Mouse (Mus musculus): ENCODE results near the gene Vgf.

Vgf gene

GRCm38 (mm10) chr5:137026092-137026491 lies at the start of gene Vgf:
TSS of gene Vgf (plus strand) at chr5:137026392.
- DNase-seq (ENCODE audit: low read depth, low spot score) = no peak

GRCm38 (mm10) chr5:136977769-136978168 lies 48.4 kb upstream of the Vgf start:
- no peak for DNase-seq (ENCODE audit: low read depth, low spot score)

DNA sequence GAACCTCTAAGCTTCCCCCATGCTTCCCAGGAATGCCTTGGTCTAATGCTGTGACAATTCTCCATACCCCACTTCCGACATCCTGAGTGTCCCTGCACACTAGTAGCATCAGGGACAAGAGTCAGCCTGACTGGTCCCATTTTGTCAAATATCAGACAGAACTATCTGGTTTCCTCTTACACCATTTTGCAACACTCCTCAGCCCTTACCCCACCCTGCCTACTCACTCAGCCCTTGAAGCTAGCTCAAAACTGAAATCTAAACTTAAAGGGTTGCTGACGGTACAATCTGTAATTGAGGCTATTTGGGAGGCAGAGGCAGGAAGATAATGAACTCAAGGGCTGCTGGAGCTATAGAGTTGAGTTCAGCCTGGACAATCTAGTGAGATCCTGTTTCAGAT lies 46.4 kb upstream of the Vgf start:
- no peak for DNase-seq (ENCODE audit: low read depth, low spot score)

DNA sequence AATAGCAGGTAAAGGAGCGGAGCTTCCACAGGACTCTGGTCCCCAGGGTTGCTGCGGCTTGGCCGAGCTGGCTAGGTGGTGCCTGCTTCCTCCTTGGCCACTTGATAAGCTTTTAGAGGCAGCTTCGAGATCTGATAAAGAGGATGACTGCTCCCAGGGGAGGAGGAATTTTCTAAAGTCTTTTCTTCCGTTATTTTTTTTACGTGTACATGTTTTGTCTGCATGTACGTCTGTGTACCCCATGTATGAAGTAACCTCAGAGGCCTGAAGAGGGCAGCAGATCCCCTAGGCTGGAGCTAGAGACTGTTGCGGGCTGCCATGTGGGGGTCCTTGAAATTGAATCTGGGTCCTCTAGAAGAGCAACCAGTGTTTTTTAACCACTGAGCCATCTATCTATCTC lies 45.2 kb upstream of the Vgf start:
- no peak for DNase-seq (ENCODE audit: low read depth, low spot score)

- DNase-seq (ENCODE audit: low read depth, low spot score) = no peak
Observed at GRCm38 (mm10) chr5:136982338-136982930, 43.8 kb upstream of the Vgf start.

- no peak for DNase-seq (ENCODE audit: low read depth, low spot score)
Observed at GRCm38 (mm10) chr5:136984828-136985227, 41.4 kb upstream of the Vgf start.

GRCm38 (mm10) chr5:136986695-136987137 lies 39.5 kb upstream of the Vgf start, which contains the start of gene Plod3:
TSS of gene Plod3 (plus strand) at chr5:136987019.
- peak; percentile 99 for DNase-seq (ENCODE audit: low read depth, low spot score)

GRCm38 (mm10) chr5:136987138-136987933 lies 38.9 kb upstream of the Vgf start:
- DNase-seq (ENCODE audit: low read depth, low spot score) = peak; percentile 57

DNA sequence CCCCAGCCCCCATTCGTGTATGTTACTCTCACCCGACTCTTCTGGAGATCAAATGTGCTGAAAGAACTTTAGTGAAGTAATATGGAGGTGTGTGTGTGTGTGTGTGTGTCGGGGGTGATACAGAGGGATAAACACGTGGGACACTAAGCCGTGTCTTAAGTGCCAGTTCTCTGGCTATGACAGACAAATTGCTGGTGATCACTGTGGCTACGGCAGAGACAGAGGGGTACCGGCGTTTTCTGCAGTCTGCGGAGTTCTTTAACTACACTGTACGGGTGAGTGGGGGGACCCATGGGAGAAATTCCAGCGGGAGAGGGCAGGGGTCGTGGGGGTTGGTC lies 38.3 kb upstream of the Vgf start, which contains the start of gene Znhit1:
Znhit1 (minus strand) TSS at position 88 of the 338 bp plus-strand sequence.
- DNase-seq (ENCODE audit: low read depth, low spot score) = no peak

GRCm38 (mm10) chr5:136988420-136988819 lies 37.8 kb upstream of the Vgf start:
- DNase-seq (ENCODE audit: low read depth, low spot score) = no peak

DNA sequence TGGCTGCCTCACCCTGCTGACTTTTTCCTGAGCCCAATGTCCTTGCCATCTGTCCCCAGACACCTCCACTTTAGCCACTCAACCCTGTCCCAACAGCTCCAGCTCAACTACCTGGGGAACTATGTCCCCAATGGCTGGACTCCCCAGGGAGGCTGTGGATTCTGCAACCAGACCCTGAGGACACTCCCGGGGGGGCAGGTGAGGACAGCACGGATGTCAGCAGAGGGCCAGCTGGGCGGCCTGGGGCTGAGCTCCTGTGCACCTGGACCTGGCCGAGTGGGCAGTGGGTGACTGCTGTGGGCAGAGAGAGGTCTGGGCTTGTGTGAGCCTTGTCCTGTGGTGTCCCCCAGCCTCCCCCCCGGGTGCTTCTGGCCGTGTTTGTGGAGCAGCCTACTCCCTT lies 36.4 kb upstream of the Vgf start:
- no peak for DNase-seq (ENCODE audit: low read depth, low spot score)

GRCm38 (mm10) chr5:136999449-136999848 lies 26.7 kb upstream of the Vgf start:
- DNase-seq (ENCODE audit: low read depth, low spot score) = no peak

GRCm38 (mm10) chr5:137000612-137001011 lies 25.6 kb upstream of the Vgf start:
- DNase-seq (ENCODE audit: low read depth, low spot score) = no peak

- no peak for DNase-seq (ENCODE audit: low read depth, low spot score)
Observed at GRCm38 (mm10) chr5:137007276-137007675, 18.9 kb upstream of the Vgf start.

DNA sequence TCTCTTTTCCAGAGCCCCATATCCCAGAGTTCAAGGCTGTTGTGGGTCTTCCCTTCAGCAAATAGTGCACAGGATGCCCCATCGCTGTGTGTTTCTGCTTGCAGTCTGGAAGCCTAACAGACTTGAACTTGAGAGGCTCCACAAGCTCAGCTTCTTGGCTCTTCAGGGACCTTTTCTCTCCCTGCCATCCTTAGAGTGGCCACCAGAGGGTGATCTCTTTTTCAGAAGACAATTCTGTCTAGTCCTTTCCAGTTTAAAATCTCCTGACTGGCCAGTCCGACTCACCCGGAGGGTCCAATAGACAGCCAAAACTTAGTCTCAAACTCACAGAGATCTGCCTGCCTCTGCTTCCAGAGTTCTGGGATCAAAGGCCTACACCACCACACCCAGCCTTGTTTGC lies 16.2 kb upstream of the Vgf start:
- DNase-seq (ENCODE audit: low read depth, low spot score) = no peak

DNA sequence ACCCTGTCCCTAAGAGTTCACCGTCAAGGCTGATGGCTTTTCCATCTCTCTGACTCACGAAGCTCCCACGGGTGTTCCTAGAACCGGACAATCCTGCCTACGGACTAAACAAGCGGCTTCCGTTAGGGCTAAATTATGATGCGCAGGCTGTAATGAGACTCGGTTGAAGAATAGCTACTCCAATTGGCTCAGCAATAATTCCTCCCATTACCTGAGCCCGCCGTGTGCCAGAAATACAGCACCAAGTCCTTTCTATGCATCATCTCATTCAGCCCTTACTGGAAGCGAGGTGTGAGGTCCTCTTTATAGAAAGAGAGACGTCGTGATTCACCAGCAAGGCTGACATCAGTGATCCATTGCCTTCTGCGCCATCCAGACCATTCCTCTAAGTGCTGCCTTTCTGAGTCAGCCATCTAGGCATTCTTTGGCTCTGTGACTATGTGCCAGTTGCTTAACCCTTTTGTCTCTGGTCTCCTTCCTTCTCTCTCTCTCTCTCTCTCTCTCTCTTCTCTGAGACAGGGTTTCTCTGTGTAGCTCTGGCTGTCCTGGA lies 13.7 kb upstream of the Vgf start:
- no peak for DNase-seq (ENCODE audit: low read depth, low spot score)

DNA sequence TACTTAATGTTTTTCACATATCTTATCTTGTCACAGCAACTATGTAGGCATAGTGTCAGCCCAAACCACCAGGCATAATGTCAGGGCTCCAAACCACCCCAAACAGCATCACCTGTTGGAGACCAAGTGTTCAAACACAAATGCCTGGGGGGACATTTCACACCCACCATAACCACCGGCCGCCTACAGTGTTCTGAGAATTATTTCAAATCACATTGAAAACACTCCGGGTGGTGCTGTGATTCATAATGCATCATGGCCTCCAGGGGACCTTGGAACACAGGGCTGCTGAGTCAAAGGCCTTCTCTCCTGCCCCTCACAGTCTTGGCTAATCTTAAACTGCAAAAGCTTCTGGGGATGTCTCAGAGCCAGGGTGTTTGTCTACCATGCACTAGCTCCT lies 10.3 kb upstream of the Vgf start:
- DNase-seq (ENCODE audit: low read depth, low spot score) = no peak

DNA sequence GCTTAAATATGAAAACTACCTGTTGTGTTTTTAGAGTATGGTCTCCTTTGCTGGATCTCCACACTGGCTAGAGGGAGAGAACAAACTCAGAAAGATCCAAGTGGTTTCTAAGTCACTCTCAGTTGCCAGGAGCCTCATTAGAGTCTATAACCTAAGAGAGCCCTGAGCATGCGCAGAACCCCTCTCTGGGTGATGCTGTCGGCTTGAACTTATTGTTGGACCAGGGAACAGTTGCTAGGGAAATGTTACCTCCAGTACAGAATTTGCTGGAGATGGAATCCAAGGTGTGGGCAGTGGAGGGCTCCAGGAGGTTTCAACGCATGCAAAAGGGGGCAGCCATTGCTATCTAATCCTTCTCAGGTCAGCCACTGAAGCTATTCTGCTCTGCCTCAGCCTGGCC lies 1.9 kb upstream of the Vgf start:
- DNase-seq (ENCODE audit: low read depth, low spot score) = no peak

DNA sequence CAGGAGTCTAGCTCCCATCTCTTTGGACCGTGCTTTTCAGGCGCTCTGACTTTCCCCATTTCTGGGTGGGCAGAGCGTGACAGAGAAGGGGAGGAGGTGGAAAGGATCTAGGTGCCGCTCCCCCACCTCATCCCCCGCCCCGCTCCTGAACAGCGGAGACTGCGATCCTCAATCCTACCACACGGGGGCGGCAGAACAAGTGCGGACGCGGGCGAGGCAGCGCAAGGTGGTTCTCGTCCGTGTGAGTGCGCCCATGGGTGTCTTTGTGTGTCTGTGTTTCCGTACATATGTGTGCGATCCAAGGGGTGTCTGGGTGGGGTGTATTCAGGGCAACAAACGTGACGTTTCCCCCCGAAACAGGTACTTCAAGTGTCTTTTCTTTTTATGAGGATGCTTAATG lies 1.1 kb upstream of the Vgf start:
- peak; percentile 18 for DNase-seq (ENCODE audit: low read depth, low spot score)

- DNase-seq (ENCODE audit: low read depth, low spot score) = no peak
Observed at GRCm38 (mm10) chr5:137028561-137029272, 2.5 kb downstream of the Vgf start.

DNA sequence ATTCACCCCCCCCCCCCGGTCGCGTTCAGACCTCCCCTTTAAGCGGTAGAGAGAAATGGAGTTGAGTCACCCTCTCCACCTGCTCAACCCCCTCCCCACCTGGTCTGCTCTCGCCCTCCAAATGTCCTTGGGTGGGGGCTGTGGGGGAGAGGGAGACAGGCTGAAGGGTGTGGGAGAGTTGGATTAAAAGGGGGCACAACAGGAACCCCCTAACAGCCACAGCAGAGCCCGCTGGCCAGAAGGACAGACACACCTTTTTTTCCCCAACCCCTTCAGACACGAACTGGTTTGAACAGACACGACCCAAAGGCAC lies 3.0 kb downstream of the Vgf start:
- DNase-seq (ENCODE audit: low read depth, low spot score) = no peak

DNA sequence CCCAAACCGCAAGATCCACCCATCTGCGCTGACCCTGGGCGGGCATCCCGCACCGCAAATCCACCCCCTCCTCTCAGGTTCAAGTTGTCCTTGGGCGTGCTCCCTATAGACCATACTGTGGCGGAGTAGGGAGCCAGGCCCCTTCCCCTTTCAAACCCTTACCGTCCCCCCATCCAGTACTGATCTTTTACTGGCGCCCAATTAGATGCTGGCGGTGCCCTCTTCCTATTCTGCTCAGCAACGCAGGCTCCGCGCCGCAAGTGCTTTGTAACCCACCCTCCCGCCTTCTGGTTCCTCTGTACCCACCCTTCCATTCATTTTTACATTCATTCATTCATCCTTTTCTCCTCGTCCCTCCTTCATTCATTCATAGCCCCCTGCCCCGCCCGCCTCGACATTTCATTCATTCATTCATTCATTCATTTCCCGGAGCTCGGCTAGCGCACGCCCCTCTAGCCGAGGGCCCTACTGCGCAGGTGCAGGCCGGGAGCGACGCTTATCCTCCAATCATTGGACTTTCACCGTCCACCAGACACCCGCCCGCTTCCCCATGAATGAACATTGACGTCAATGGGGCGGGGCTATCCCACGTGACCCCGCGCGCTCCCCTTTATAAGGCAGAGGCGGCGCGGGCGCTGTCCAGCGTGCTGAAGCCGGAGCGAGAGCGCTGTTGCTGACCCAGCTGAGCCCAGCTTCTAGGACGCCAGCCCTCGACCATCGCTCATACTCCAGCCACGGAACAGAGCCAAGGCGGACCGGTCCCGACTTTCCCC lies 3.6 kb downstream of the Vgf start:
- DNase-seq (ENCODE audit: low read depth, low spot score) = peak; percentile 90
